Mouse (Mus musculus) bone marrow macrophage, adult 2 months (primary cell): Measurements from ENCODE around the gene Nf1.

ENCODE experiments used
- CTCF ChIP-seq: IDR thresholded peaks from 2 replicates; pipeline ENCODE4 v1.5.1; 2012; ENCODE audit warnings: low read depth, mild to moderate bottlenecking, low read length, moderate library complexity
- POLR2A ChIP-seq: IDR thresholded peaks from 2 replicates; pipeline ENCODE4 v1.6.1; 2012; ENCODE audit warnings: mild to moderate bottlenecking, low read depth, low read length, borderline replicate concordance

- TF ChIP-seq CTCF, result no peak
- TF ChIP-seq POLR2A, result no peak
These were observed 36.4 kb upstream of the Nf1 start for GRCm38 (mm10) chr11:79303109-79303508.
